Mouse (Mus musculus): Measurements from ENCODE around the gene H6pd.

DNA sequence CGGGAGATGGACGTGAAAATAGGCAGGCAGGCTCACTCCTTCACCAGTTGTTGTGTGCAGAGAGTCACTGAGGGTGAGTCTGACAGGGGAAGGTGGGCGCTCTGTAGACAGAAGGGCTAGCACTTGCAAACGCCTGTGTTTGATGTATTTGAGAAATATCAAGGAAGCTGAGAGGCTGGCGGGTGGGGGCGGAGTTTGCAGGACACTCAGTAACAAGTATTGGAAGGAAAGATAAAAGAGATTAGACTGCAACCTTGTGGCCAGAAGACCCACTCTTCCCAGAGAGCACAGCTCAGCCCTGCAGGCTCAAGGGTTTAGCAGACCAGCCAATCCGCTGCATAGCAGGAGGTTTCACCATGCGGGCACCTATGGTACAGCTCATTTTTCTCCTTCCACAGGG lies 42.7 kb upstream of the H6pd start:
- TF ChIP-seq POLR2A (IDR thresholded peaks at IDR 0.05; ENCODE audit: extremely low read depth, insufficient read depth, low read length), result no peak
- no peak for TF ChIP-seq CTCF (IDR thresholded peaks at IDR 0.05; ENCODE audit: extremely low read depth, insufficient read depth, low read length)
